Mouse (Mus musculus) hindbrain, embryonic 14.5 days (tissue): ENCODE measurements around the gene Ipo13. TPM values are rescaled to one million over a fixed set of nuclear protein-coding genes. Genes with fewer than 3 reads are reported as not detected.

Experiments
- ATAC-seq: fragments of 200-750 bp; cut with Nextera tagmentation; 2 replicates; pipeline ENCODE4 v1.8.0; 2017; ENCODE audit warnings: moderate number of reproducible peaks, mild to moderate bottlenecking, moderate TSS enrichment, moderate library complexity; ENCODE audit not compliant: low FRiP score
- DNase-seq: peaks from one replicate; pipeline ENCODE4 v3.0.0-alpha.2; 2015; ENCODE audit warnings: low spot score
- H3K27ac ChIP-seq: fragments of 300-500 bp; sonication (generic); 2 replicates; pipeline ENCODE4 v1.5.1; 2014; ENCODE audit warnings: mild to moderate bottlenecking, moderate library complexity
- H3K27me3 ChIP-seq: fragments of 300-500 bp; sonication (generic); 2 replicates; pipeline ENCODE4 v1.6.1; 2014; ENCODE audit warnings: mild to moderate bottlenecking, low read length, mixed read lengths; ENCODE audit not compliant: control insufficient read depth, insufficient read depth
- H3K36me3 ChIP-seq: fragments of 300-500 bp; sonication (generic); replicated peaks from 2 replicates; pipeline ENCODE4 v1.6.1; 2014; ENCODE audit not compliant: control insufficient read depth, insufficient read depth
- H3K4me1 ChIP-seq: fragments of 300-500 bp; sonication (generic); replicated peaks from 2 replicates; pipeline ENCODE4 v1.6.1; 2014; ENCODE audit warnings: antibody characterized with exemption, low read length, mixed read lengths; ENCODE audit not compliant: control insufficient read depth, insufficient read depth
- H3K4me2 ChIP-seq: fragments of 300-500 bp; sonication (generic); replicated peaks from 2 replicates; pipeline ENCODE4 v1.6.1; 2014; ENCODE audit warnings: mild to moderate bottlenecking, moderate library complexity
- H3K4me3 ChIP-seq: fragments of 300-500 bp; sonication (generic); replicated peaks from 2 replicates; pipeline ENCODE4 v1.5.1; 2014; ENCODE audit warnings: mild to moderate bottlenecking, low read length
- H3K9ac ChIP-seq: fragments of 300-500 bp; sonication (generic); 2 replicates; pipeline ENCODE4 v1.6.1; 2014
- H3K9me3 ChIP-seq: fragments of 300-500 bp; sonication (generic); 2 replicates; pipeline ENCODE4 v1.6.1; 2016; ENCODE audit warnings: low read length; ENCODE audit not compliant: control insufficient read depth
- WGBS: fragments of 180-500 bp; shearing (Covaris S2); extraction: QIAGEN DNeasy Blood & Tissue Kit; methylation state at CpG from one replicate; pipeline ENCODE4 v1.1.7; 2014; 5-methylcytosine and 5-hydroxymethylcytosine counted together
- polyA plus RNA-seq: library from polyadenylated mRNA; unstranded; fragments of >200 nt; fragmentation: Nextera tagmentation; extraction: Ambion mirVana; gene quantifications from 2 replicates; pipeline ENCODE4 v1.2.1, GENCODE M21; 2014

Ipo13 gene
- polyA plus RNA-seq, 1 experiment from 2014 or later, result 55.1 TPM

- whole genome bisulfite sequencing, result 87% methylated on average over 4 of the region's 4 CpGs
- DNase-seq, result no peak
- Histone ChIP-seq H3K4me2 (no peak overlapping the region), H3K27me3 (no peaks in the 10 kb centered on the region), H3K36me3 (0 out of 2 replicates have a peak, but pooled peaks cover 1% of the 10 kb centered on the region), H3K9ac (no peak overlapping the region), H3K9me3 (no peaks in the 10 kb centered on the region), H3K4me1 (peaks cover 28% of the 10 kb centered on the region), H3K27ac (no peak overlapping the region), H3K4me3 (no peak overlapping the region)
- no peak for ATAC-seq
These were observed 2.6 kb upstream of the Ipo13 start for GRCm38 (mm10) chr4:117917402-117917801.

- ATAC-seq, result no peak
- WGBS, result 90% methylated on average over 5 of the region's 5 CpGs
- Histone ChIP-seq H3K4me1 (peaks cover 31% of the 10 kb centered on the region), H3K27me3 (no peaks in the 10 kb centered on the region), H3K9me3 (no peaks in the 10 kb centered on the region), H3K4me2 (peak overlapping the region; percentile 98), H3K9ac (no peak overlapping the region), H3K27ac (no peak overlapping the region), H3K36me3 (peaks cover 11% of the 10 kb centered on the region), H3K4me3 (no peak overlapping the region)
- no peak for DNase-seq
These were observed 1.6 kb upstream of the Ipo13 start for GRCm38 (mm10) chr4:117916386-117916785.

GRCm38 (mm10) chr4:117915489-117916105 lies 798 bp upstream of the Ipo13 start:
- 6% methylated on average over 19 of the region's 19 CpGs for WGBS
- H3K4me3 ChIP-seq, result peak overlapping the region; percentile 83
- no peak for ATAC-seq

GRCm38 (mm10) chr4:117914031-117914430 lies 768 bp downstream of the Ipo13 start:
- WGBS, result 19% methylated on average over 8 of the region's 8 CpGs
- H3K9ac ChIP-seq, result peak overlapping the region; percentile 75
- H3K27ac ChIP-seq, result no peak overlapping the region
- peaks cover 23% of the 10 kb centered on the region for H3K36me3 ChIP-seq
- peaks cover 47% of the 10 kb centered on the region for H3K4me1 ChIP-seq
- no peaks in the 10 kb centered on the region for H3K27me3 ChIP-seq
- DNase-seq, result no peak
- ATAC-seq, result no peak; the same call in 1 of the 2 replicates
- peak overlapping the region; percentile 83 for H3K4me3 ChIP-seq
- H3K4me2 ChIP-seq, result peak overlapping the region; percentile 98
- H3K9me3 ChIP-seq, result no peaks in the 10 kb centered on the region

More at GRCm38 (mm10) chr4:117915489-117916105, 798 bp upstream of the Ipo13 start:
- no peak for DNase-seq
- Histone ChIP-seq H3K4me2 (peak overlapping the region; percentile 98), H3K27ac (peak overlapping the region; percentile 3; the same call in 1 of the 2 replicates), H3K36me3 (peaks cover 17% of the 10 kb centered on the region), H3K9ac (peak overlapping the region; percentile 75), H3K4me1 (peaks cover 33% of the 10 kb centered on the region), H3K9me3 (no peaks in the 10 kb centered on the region), H3K27me3 (no peaks in the 10 kb centered on the region)

- Histone ChIP-seq H3K9me3 (no peaks in the 10 kb centered on the region), H3K36me3 (peaks cover 23% of the 10 kb centered on the region), H3K4me1 (peaks cover 53% of the 10 kb centered on the region), H3K27me3 (no peaks in the 10 kb centered on the region), H3K4me2 (peak overlapping the region; percentile 98), H3K27ac (no peak overlapping the region), H3K4me3 (peak overlapping the region; percentile 83), H3K9ac (peak overlapping the region; percentile 75)
- ATAC-seq (no peak), DNase-seq (no peak)
- WGBS, result 47% methylated on average over 3 of the region's 3 CpGs
These were observed 1.4 kb downstream of the Ipo13 start for GRCm38 (mm10) chr4:117913421-117913820.

- peak overlapping the region; percentile 75 for H3K9ac ChIP-seq
These were observed 2.0 kb downstream of the Ipo13 start for GRCm38 (mm10) chr4:117912685-117913273.

GRCm38 (mm10) chr4:117912131-117912561 lies 2.7 kb downstream of the Ipo13 start:
- DNase-seq (no peak), ATAC-seq (no peak)
- Histone ChIP-seq H3K36me3 (peaks cover 23% of the 10 kb centered on the region), H3K9me3 (no peaks in the 10 kb centered on the region), H3K4me3 (no peak overlapping the region), H3K27me3 (no peaks in the 10 kb centered on the region), H3K27ac (no peak overlapping the region), H3K4me1 (peaks cover 61% of the 10 kb centered on the region), H3K4me2 (peak overlapping the region; percentile 98; the same call in 1 of the 2 replicates), H3K9ac (peak overlapping the region; percentile 26; the same call in 1 of the 2 replicates)
- WGBS, result 90% methylated on average over 13 of the region's 13 CpGs

More at GRCm38 (mm10) chr4:117912685-117913273, 2.0 kb downstream of the Ipo13 start:
- ATAC-seq (no peak), DNase-seq (no peak)
- Histone ChIP-seq H3K27me3 (no peaks in the 10 kb centered on the region), H3K4me3 (peak overlapping the region; percentile 83), H3K4me2 (peak overlapping the region; percentile 98), H3K36me3 (peaks cover 23% of the 10 kb centered on the region), H3K27ac (no peak overlapping the region), H3K9me3 (no peaks in the 10 kb centered on the region), H3K4me1 (peaks cover 59% of the 10 kb centered on the region)
- WGBS, result 60% methylated on average over 7 of the region's 7 CpGs

GRCm38 (mm10) chr4:117908834-117909453 lies 5.9 kb downstream of the Ipo13 start:
- Histone ChIP-seq H3K9me3 (no peaks in the 10 kb centered on the region), H3K9ac (peak overlapping the region; percentile 38), H3K27ac (peak overlapping the region; percentile 78), H3K4me1 (peaks cover 49% of the 10 kb centered on the region), H3K27me3 (no peaks in the 10 kb centered on the region), H3K36me3 (peaks cover 51% of the 10 kb centered on the region), H3K4me3 (peak overlapping the region; percentile 13), H3K4me2 (peak overlapping the region; percentile 52)
- peak; percentile 50 for DNase-seq
- ATAC-seq, result peak; percentile 77
- 47% methylated on average over 8 of the region's 8 CpGs for WGBS

GRCm38 (mm10) chr4:117906196-117906595 lies 8.6 kb downstream of the Ipo13 start:
- Histone ChIP-seq H3K27me3 (no peaks in the 10 kb centered on the region), H3K36me3 (peaks cover 65% of the 10 kb centered on the region)
- 86% methylated on average over 3 of the region's 3 CpGs for WGBS

More at GRCm38 (mm10) chr4:117906196-117906595, 8.6 kb downstream of the Ipo13 start:
- no peaks in the 10 kb centered on the region for H3K9me3 ChIP-seq
- no peak for ATAC-seq
- H3K9ac ChIP-seq, result no peak overlapping the region
- no peak overlapping the region for H3K27ac ChIP-seq
- no peak overlapping the region for H3K4me2 ChIP-seq
- H3K4me3 ChIP-seq, result no peak overlapping the region
- DNase-seq, result no peak
- peaks cover 30% of the 10 kb centered on the region for H3K4me1 ChIP-seq
